Mouse (Mus musculus) ES-E14 (cell line): ENCODE results near the gene Slc25a31. TPM values are rescaled to one million over a fixed set of nuclear protein-coding genes. Genes with fewer than 3 reads are reported as not detected.

Experiments used
- DNase-seq: peaks from one replicate; pipeline ENCODE4 v3.0.0-alpha.2; 2013; ENCODE audit warnings: low read depth, low spot score
- H3K27ac ChIP-seq: 2 replicates; pipeline ENCODE4 v1.5.1; 2012; ENCODE audit warnings: low read depth, mild to moderate bottlenecking, low read length, moderate library complexity, mixed read lengths; ENCODE audit not compliant: poor library complexity, insufficient read depth, severe bottlenecking
- H3K36me3 ChIP-seq: 2 replicates; pipeline ENCODE4 v1.6.1; 2012; ENCODE audit warnings: mild to moderate bottlenecking, low read length, moderate library complexity, mixed read lengths; ENCODE audit not compliant: control insufficient read depth, poor library complexity, insufficient read depth, severe bottlenecking
- H3K4me1 ChIP-seq, 2 experiments: fragments of 150-350 bp in 1 of 2; sonication (generic) in 1 of 2; 2 replicates each; pipeline ENCODE4 v1.6.1; 2012; ENCODE audit warnings: low read length in 2 of 2, mild to moderate bottlenecking in 1 of 2, mixed read lengths in 1 of 2; ENCODE audit not compliant: control insufficient read depth in 2 of 2, insufficient read depth in 2 of 2, poor library complexity in 1 of 2
- H3K4me3 ChIP-seq, 2 experiments: fragments of 150-350 bp in 1 of 2; sonication (generic) in 1 of 2; 2 replicates each; pipeline ENCODE4 v1.5.1; 2012; ENCODE audit warnings: low read length in 2 of 2, low read depth in 1 of 2, mild to moderate bottlenecking in 1 of 2, mixed read lengths in 1 of 2; ENCODE audit not compliant: insufficient read depth in 1 of 2, poor library complexity in 1 of 2, severe bottlenecking in 1 of 2
- H3K9ac ChIP-seq: 2 replicates; pipeline ENCODE4 v1.6.1; 2012; ENCODE audit warnings: low read depth, mild to moderate bottlenecking, low read length, mixed read lengths; ENCODE audit not compliant: poor library complexity, insufficient read depth, severe bottlenecking
- H3K9me3 ChIP-seq: fragments of 150-350 bp; sonication (generic); 2 replicates; pipeline ENCODE4 v1.6.1; 2012; ENCODE audit warnings: low read depth, mild to moderate bottlenecking, low read length; ENCODE audit not compliant: control insufficient read depth, insufficient read depth
- CHD2 ChIP-seq: IDR thresholded peaks from 2 replicates; pipeline ENCODE4 v1.6.1; 2014; ENCODE audit warnings: mild to moderate bottlenecking, low read depth, low read length, inconsistent platforms
- HCFC1 ChIP-seq: IDR thresholded peaks from 2 replicates; pipeline ENCODE4 v1.6.1; 2012; ENCODE audit warnings: low read length, inconsistent platforms, borderline replicate concordance; ENCODE audit not compliant: insufficient read depth
- MAFK ChIP-seq: IDR thresholded peaks from 2 replicates; pipeline ENCODE4 v1.6.1; 2014; ENCODE audit warnings: mild to moderate bottlenecking, low read depth, low read length, inconsistent platforms; ENCODE audit not compliant: insufficient read depth
- ZC3H11A ChIP-seq: IDR thresholded peaks from 2 replicates; pipeline ENCODE4 v1.6.1; 2012; ENCODE audit warnings: low read depth, mild to moderate bottlenecking, inconsistent platforms, low read length, borderline replicate concordance
- ZNF384 ChIP-seq: IDR thresholded peaks from 2 replicates; pipeline ENCODE4 v1.6.1; 2012; ENCODE audit warnings: low read depth, low read length, inconsistent platforms
- in situ Hi-C, 2 experiments: fragments of 600-800 bp; cut with MboI; formaldehyde crosslinking; loops; one replicate each; pipeline ENCODE4 v1.15.1; 2025; ENCODE audit warnings: low sequenced_read_pairs in 2 of 2, inconsistent platforms in 1 of 2; ENCODE audit not compliant: unreplicated experiment in 2 of 2
- total RNA-seq: library from RNA; depleted of rRNA; stranded (reverse); fragments of 300-350 nt; gene quantifications from 2 replicates; pipeline ENCODE4 v1.2.3, GENCODE M21; 2012

Slc25a31 gene
- total RNA-seq, 1 experiment: 3.2 TPM

DNA sequence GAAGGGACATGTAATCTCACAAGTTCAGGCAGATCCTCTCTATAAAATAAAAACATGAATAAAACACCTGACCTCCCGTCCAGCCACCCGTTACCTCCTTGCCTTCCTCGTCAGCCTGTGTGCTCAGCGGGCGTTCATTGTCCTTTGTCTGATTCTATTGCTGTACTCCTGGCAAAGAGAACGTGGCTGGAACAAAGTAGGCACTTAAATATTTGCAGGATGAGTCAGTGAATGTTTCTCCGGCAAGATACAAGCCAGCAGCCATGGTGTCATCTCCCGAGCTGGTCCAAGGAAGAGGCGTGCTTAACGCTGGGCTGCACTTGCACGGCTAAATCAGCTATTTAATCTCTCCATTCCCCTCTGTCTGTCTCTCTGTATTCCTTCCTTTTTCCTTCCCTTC lies 26.3 kb upstream of the Slc25a31 start:
- DNase-seq: peak; percentile 7
- H3K4me3 ChIP-seq: no peak overlapping the region
- in situ Hi-C loops: no loop called here
- H3K4me1 ChIP-seq: 0 out of 4 replicates have a peak, but pooled peaks cover 0 to 2% of the 10 kb centered on the region in 2 experiments
- no peak overlapping the region for H3K9ac ChIP-seq
- H3K27ac ChIP-seq: no peak overlapping the region
- no peak for TF ChIP-seq CHD2
- TF ChIP-seq MAFK: no peak
- H3K36me3 ChIP-seq: no peaks in the 10 kb centered on the region
- no peaks in the 10 kb centered on the region for H3K9me3 ChIP-seq

DNA sequence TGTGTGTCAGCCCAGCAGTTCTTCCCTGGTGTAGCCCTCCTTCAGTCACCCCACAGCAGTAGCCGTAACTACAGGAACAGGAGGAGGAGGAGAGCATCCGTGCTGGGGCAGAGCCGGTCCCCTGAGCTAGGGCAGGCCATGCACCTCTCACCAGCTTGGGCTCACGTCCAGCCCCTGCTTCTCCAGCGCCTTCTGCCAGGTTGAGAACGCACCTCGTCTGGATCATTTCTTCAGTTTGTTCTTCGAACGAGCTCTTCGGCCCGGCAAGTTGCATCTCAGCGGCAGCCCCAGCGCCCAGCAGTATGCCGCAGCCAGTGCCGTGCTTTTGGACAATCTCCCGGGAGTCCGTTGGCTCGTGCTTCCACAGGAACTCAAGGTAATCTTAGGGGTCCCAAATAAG lies 25.5 kb upstream of the Slc25a31 start:
- Histone ChIP-seq H3K4me1 (0 out of 4 replicates have a peak, but pooled peaks cover 0 to 2% of the 10 kb centered on the region in 2 experiments), H3K9me3 (no peaks in the 10 kb centered on the region), H3K27ac (no peak overlapping the region), H3K9ac (no peak overlapping the region), H3K36me3 (no peaks in the 10 kb centered on the region), H3K4me3 (no peak overlapping the region)
- no peak for TF ChIP-seq MAFK
- TF ChIP-seq ZC3H11A: no peak
- TF ChIP-seq HCFC1: no peak
- TF ChIP-seq CHD2: no peak
- no peak for TF ChIP-seq ZNF384
- in situ Hi-C loops: no loop called here
- no peak for DNase-seq

DNA sequence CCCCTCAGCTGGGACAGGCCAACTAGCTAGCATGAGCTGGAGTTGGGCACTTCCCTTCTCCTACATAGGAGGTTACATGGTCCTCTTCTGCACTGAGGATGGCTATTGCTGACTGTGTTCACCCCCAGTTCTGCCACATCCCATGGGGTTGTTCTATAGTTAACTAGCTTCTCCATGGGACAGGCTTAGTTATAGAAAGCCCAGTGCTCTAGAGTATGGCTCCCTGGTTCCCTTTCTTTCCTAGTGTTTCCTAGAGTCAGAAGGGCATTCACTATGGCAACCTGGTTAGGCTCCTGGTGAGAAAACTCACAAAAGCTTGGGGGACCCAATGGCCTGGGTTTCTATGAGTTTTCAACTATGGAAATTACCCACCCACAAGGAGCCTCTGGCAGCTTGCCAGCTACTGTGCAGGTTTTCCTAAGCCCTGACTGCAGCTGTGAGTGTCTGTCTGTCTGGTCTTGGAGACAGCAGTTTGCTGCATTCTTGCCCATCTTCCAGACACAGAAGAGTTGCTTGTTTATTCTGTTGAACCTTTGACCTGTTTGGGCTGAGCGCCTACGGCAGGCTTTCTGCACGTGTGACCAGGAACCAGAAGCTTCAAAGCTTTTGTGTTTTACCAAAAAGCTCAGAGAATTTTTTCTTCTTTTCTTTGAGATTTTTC lies 22.7 kb upstream of the Slc25a31 start:
- no peak overlapping the region for H3K4me3 ChIP-seq
- no peak overlapping the region for H3K27ac ChIP-seq
- no peaks in the 10 kb centered on the region for H3K9me3 ChIP-seq
- H3K4me1 ChIP-seq: 0 out of 4 replicates have a peak, but pooled peaks cover 0 to 2% of the 10 kb centered on the region in 2 experiments
- no peak overlapping the region for H3K9ac ChIP-seq
- H3K36me3 ChIP-seq: no peaks in the 10 kb centered on the region
- TF ChIP-seq MAFK: no peak
- TF ChIP-seq ZNF384: no peak
- TF ChIP-seq ZC3H11A: no peak
- no peak for TF ChIP-seq CHD2
- TF ChIP-seq HCFC1: no peak
- DNase-seq: no peak
- in situ Hi-C loops: no loop called here

DNA sequence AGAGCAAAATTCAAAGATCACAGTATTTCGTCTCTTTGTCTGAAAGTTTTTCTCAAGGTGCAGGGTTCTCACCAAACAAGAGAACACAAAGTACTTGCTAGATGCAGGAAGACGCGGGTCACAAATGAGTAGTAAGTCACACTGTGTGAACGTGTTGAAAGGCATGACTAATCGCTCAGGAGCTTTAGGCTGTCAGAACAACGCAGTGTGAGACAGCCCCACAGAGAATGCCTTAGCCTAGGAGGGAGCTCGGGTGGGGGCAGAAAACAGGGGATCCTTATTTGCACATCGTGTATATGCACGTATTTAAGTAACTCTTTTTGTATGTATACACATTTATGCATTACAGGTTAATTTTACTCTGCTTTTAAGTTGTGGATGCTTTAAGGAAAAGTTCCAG lies 21.8 kb upstream of the Slc25a31 start:
- Histone ChIP-seq H3K36me3 (no peaks in the 10 kb centered on the region), H3K9ac (no peak overlapping the region), H3K27ac (no peak overlapping the region), H3K4me1 (0 out of 4 replicates have a peak, but pooled peaks cover 0 to 2% of the 10 kb centered on the region in 2 experiments), H3K4me3 (no peak overlapping the region), H3K9me3 (no peaks in the 10 kb centered on the region)
- in situ Hi-C loops: no loop called here
- no peak for DNase-seq
- no peak for TF ChIP-seq MAFK
- TF ChIP-seq HCFC1: no peak
- no peak for TF ChIP-seq ZC3H11A
- no peak for TF ChIP-seq ZNF384
- TF ChIP-seq CHD2: no peak
